Mouse (Mus musculus) heart, adult 2 months (tissue): Measurements from ENCODE around the gene Gdpd1.

ENCODE experiments used
- CTCF ChIP-seq: fragments of 200-600 bp; IDR thresholded peaks from 2 replicates; pipeline ENCODE4 v1.8.1; 2022; ENCODE audit warnings: antibody characterized with exemption, mild to moderate bottlenecking, moderate library complexity
- POLR2A ChIP-seq: fragments of 200-500 bp; IDR thresholded peaks from 2 replicates; pipeline ENCODE4 v1.6.1; 2011; ENCODE audit warnings: mild to moderate bottlenecking, low read depth, low read length, control low read depth; ENCODE audit not compliant: insufficient read depth

GRCm38 (mm10) chr11:87085461-87085860 is 11.6 kb upstream of the Gdpd1 start:
- TF ChIP-seq CTCF (no peak), POLR2A (no peak)
